Comparison of ENCODE assay signal across 37 mouse cellular contexts in the genomic region with DNA sequence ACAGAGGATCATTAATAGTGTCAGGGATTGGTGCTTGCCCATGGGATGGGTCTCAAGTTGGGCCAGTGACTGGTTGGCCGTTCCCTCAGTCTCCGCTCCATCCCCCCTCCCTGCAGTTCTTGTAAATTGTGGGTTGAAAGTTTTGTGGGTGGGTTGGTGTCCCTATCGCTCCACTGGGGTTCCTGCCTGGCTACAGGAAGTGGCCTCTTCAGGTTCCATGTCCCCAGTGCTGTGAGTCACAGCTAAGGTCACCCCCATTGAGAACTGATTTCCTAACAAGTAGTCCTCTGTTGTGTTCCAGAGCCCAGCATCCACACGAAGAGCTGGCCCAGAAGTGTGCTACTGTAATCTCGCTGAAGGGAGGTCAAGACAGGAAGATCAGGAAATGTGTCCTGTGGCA. TPM values are rescaled to one million over a fixed set of nuclear protein-coding genes. Genes with fewer than 3 reads are reported as not detected.
"Had no signal": no experiment of that assay in that cellular context is flagged by ENCODE, and none has a peak within 500 bp of the region (broad histone marks: within the 10 kb centered on the region; RNA-seq: fewer than 3 reads in every experiment).

No protein-coding gene starts in this region.

- H3K9ac ChIP-seq: limb, embryonic 12.5 days; limb, embryonic 13.5 days; limb, embryonic 15.5 days; liver, embryonic 12.5 days; liver, embryonic 13.5 days; liver, embryonic 14.5 days; liver, embryonic 15.5 days; liver, postnatal 0 days; lung, embryonic 14.5 days; lung, embryonic 15.5 days; midbrain, embryonic 12.5 days; midbrain, embryonic 13.5 days; midbrain, embryonic 15.5 days; neural tube, embryonic 12.5 days had no signal

- H3K27me3 ChIP-seq: limb, embryonic 12.5 days; limb, embryonic 13.5 days; limb, embryonic 15.5 days; liver, embryonic 13.5 days; liver, embryonic 15.5 days; lung, embryonic 15.5 days; midbrain, embryonic 12.5 days; midbrain, embryonic 13.5 days; midbrain, embryonic 15.5 days; neural tube, embryonic 12.5 days had no signal

- ATAC-seq: liver, embryonic 12.5 days; liver, postnatal 0 days; lung, postnatal 0 days; midbrain, embryonic 13.5 days; midbrain, embryonic 15.5 days; midbrain, embryonic 16.5 days had no signal

- H3K4me2 ChIP-seq: limb, embryonic 12.5 days; limb, embryonic 13.5 days; limb, embryonic 15.5 days; liver, embryonic 11.5 days; liver, embryonic 12.5 days; liver, embryonic 13.5 days; liver, embryonic 15.5 days; lung, embryonic 14.5 days; lung, embryonic 15.5 days; midbrain, embryonic 11.5 days; midbrain, embryonic 12.5 days; midbrain, embryonic 13.5 days; midbrain, embryonic 15.5 days; neural tube, embryonic 12.5 days had no signal

- DNase-seq: left cerebral cortex, postnatal 4 days; liver; liver, embryonic 13.5 days; liver, postnatal 0 days; lung, adult 18-20 months; lung, adult 2 months; lung, embryonic 14.5 days; lung, postnatal 10 days; lung, postnatal 14 days; lung, postnatal 36 days; lung, postnatal 4 days; midbrain, embryonic 14.5 days had no signal

- H3K4me3 ChIP-seq: limb, embryonic 12.5 days; limb, embryonic 13.5 days; limb, embryonic 15.5 days; liver, embryonic 12.5 days; liver, embryonic 13.5 days; liver, embryonic 15.5 days; lung, embryonic 15.5 days; megakaryocyte, embryonic 14.5 days; midbrain, embryonic 10.5 days; midbrain, embryonic 12.5 days; midbrain, embryonic 13.5 days; midbrain, embryonic 15.5 days; myocyte; neural tube, embryonic 12.5 days had no signal

- H3K4me1 ChIP-seq: lung, embryonic 15.5 days; midbrain, embryonic 12.5 days; midbrain, embryonic 13.5 days; midbrain, embryonic 15.5 days had no signal

- H3K27ac ChIP-seq: limb, embryonic 12.5 days; limb, embryonic 13.5 days; limb, embryonic 15.5 days; liver, embryonic 12.5 days; liver, embryonic 13.5 days; liver, embryonic 14.5 days; liver, embryonic 15.5 days; lung, embryonic 15.5 days; macrophage; midbrain, embryonic 10.5 days; midbrain, embryonic 12.5 days; midbrain, embryonic 13.5 days; midbrain, embryonic 15.5 days; neural tube, embryonic 12.5 days had no signal

- H3K9me3 ChIP-seq: limb, embryonic 12.5 days; limb, embryonic 13.5 days; limb, embryonic 15.5 days; liver, embryonic 12.5 days; liver, embryonic 13.5 days; liver, embryonic 15.5 days; lung, embryonic 15.5 days; midbrain, embryonic 10.5 days; midbrain, embryonic 12.5 days; midbrain, embryonic 13.5 days; midbrain, embryonic 15.5 days; neural tube, embryonic 12.5 days had no signal

RNA-seq across cellular contexts. Expression of gene Tent5b, which starts 53.8 kb away (rescaled TPM):
- total RNA-seq: left cerebral cortex, postnatal 10 days; left cerebral cortex, postnatal 14 days; left cerebral cortex, postnatal 36 days; left cerebral cortex, postnatal 4 days; megakaryocyte progenitor cell, adult 5-6 weeks; megakaryocyte, adult 5-6 weeks; monocyte, adult 5-6 weeks had no signal
- polyA plus RNA-seq: liver, embryonic 11.5 days; liver, embryonic 12.5 days; liver, embryonic 13.5 days; macrophage had no signal
